Mouse (Mus musculus) forebrain, embryonic 11.5 days (tissue): ENCODE measurements around the gene Ank. TPM values are rescaled to one million over a fixed set of nuclear protein-coding genes. Genes with fewer than 3 reads are reported as not detected.

ENCODE experiments used
- ATAC-seq: fragments of 200-750 bp; cut with Nextera tagmentation; replicated peaks from 2 replicates; pipeline ENCODE4 v1.8.0; 2017; ENCODE audit warnings: moderate TSS enrichment; ENCODE audit not compliant: low FRiP score
- DNase-seq: peaks from one replicate; pipeline ENCODE4 v3.0.0-alpha.2; 2017; ENCODE audit warnings: low spot score
- H3K27ac ChIP-seq: fragments of 300-500 bp; sonication (generic); 2 replicates; pipeline ENCODE4 v1.5.1; 2014; ENCODE audit warnings: low read depth, low read length
- H3K27me3 ChIP-seq: fragments of 300-500 bp; sonication (generic); 2 replicates; pipeline ENCODE4 v1.6.1; 2014; ENCODE audit warnings: mild to moderate bottlenecking, low read length, mixed read lengths; ENCODE audit not compliant: control insufficient read depth, insufficient read depth
- H3K36me3 ChIP-seq: fragments of 300-500 bp; sonication (generic); 2 replicates; pipeline ENCODE4 v1.6.1; 2014; ENCODE audit warnings: mild to moderate bottlenecking, low read length, moderate library complexity, mixed read lengths; ENCODE audit not compliant: control insufficient read depth, insufficient read depth
- H3K4me1 ChIP-seq: fragments of 300-500 bp; sonication (generic); replicated peaks from 2 replicates; pipeline ENCODE4 v1.6.1; 2014; ENCODE audit warnings: low read length, mixed read lengths; ENCODE audit not compliant: control insufficient read depth, insufficient read depth
- H3K4me2 ChIP-seq: fragments of 300-500 bp; sonication (generic); 2 replicates; pipeline ENCODE4 v1.6.1; 2014; ENCODE audit warnings: low read depth, mild to moderate bottlenecking, low read length, moderate library complexity, mixed read lengths; ENCODE audit not compliant: severe bottlenecking
- H3K4me3 ChIP-seq: fragments of 300-500 bp; sonication (generic); 2 replicates; pipeline ENCODE4 v1.5.1; 2014; ENCODE audit warnings: low read depth, low read length
- H3K9ac ChIP-seq: fragments of 300-500 bp; sonication (generic); 2 replicates; pipeline ENCODE4 v1.6.1; 2014; ENCODE audit warnings: low read length
- H3K9me3 ChIP-seq: fragments of 300-500 bp; sonication (generic); 2 replicates; pipeline ENCODE4 v1.6.1; 2016; ENCODE audit warnings: low read length, mixed read lengths; ENCODE audit not compliant: control insufficient read depth
- WGBS: fragments of 180-500 bp; shearing (Covaris S2); extraction: QIAGEN DNeasy Blood & Tissue Kit; methylation state at CpG from one replicate; pipeline ENCODE4 v1.1.7; 2014; 5-methylcytosine and 5-hydroxymethylcytosine counted together
- polyA plus RNA-seq: library from polyadenylated mRNA; unstranded; fragments of >200 nt; fragmentation: Nextera tagmentation; extraction: Ambion mirVana; gene quantifications from 2 replicates; pipeline ENCODE4 v1.2.1, GENCODE M21; 2014

The Ank gene
- polyA plus RNA-seq, 1 experiment from 2014 or later: 6.8 TPM

DNA sequence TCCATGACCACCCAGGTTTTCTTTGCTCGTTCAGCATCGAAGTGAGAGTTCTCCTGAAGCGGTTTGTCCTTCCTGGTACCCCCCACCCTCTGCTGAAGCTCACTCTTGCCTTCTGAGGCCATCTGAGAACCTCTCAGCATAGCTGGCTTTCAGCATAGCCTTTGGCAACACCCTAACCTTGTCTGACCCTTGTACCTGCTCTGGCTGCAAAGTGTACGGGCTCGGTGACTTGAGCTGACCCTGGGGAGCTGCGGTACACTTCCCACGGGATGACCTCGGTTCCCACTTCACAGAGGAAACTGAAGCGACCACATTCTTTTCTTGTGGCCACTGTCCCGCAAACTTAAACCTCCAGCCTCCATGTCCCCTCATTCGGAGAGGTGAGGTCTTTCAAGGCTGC, 93.8 kb downstream of the Ank start:
- 84% methylated on average over 11 of the region's 11 CpGs for WGBS
- no peaks in the 10 kb centered on the region for H3K9me3 ChIP-seq
- H3K4me3 ChIP-seq: no peak overlapping the region
- DNase-seq: no peak
- H3K4me2 ChIP-seq: no peak overlapping the region
- ATAC-seq: no peak
- H3K4me1 ChIP-seq: peaks cover 7% of the 10 kb centered on the region; the same call in 1 of the 2 replicates
- H3K27me3 ChIP-seq: no peaks in the 10 kb centered on the region
- H3K36me3 ChIP-seq: no peaks in the 10 kb centered on the region
- H3K9ac ChIP-seq: no peak overlapping the region
- no peak overlapping the region for H3K27ac ChIP-seq

DNA sequence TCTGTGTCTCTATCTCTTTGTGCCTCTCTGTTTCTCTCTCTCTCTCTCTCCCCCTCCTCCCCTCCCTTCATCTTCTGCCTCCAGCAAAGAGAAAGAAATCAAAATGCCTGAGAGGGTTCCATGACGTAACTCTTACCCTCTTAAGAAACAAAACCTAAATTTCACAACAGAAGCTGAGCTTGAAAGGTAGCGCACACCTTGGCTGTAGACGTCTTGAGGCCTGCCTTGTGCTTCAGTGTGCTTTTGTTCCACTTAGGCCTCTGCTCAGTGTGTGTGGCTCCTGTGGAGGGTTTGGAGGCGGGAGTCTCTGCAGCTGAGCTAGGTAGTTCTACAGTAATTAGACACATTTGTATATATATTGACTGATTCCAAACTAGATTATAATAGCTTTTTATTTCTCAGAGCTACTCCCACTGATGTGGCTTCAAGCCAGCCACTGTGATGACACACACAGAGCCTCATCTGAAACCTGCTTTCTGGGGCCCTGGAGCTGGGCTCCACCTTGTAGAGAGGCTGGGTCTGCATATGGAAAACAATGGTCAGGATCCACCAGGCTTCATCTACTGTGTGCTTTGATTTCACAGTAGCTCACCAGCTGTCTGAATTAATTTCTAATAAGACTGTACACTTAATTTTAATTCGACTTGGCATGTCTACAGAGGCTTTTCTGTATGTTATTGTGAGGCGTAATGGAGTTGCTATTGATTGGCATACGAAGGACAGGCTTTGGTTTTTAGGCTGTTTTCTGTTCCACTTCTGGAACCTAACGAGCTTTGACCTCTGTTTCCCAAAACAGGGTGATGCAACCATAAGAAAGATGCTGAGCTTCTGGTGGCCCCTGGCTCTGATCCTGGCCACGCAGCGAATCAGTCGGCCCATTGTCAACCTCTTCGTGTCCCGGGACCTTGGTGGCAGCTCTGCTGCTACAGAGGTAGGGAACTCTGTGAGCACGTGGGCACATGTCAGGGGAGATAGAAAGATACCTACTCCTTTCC, 97.9 kb downstream of the Ank start:
- no peaks in the 10 kb centered on the region for H3K36me3 ChIP-seq
- H3K4me1 ChIP-seq: no peaks in the 10 kb centered on the region
- H3K4me3 ChIP-seq: no peak overlapping the region
- DNase-seq: no peak
- no peak overlapping the region for H3K27ac ChIP-seq
- H3K9ac ChIP-seq: no peak overlapping the region
- no peaks in the 10 kb centered on the region for H3K27me3 ChIP-seq
- no peak for ATAC-seq
- no peak overlapping the region for H3K4me2 ChIP-seq
- 83% methylated on average over 14 of the region's 14 CpGs for WGBS
- no peaks in the 10 kb centered on the region for H3K9me3 ChIP-seq

DNA sequence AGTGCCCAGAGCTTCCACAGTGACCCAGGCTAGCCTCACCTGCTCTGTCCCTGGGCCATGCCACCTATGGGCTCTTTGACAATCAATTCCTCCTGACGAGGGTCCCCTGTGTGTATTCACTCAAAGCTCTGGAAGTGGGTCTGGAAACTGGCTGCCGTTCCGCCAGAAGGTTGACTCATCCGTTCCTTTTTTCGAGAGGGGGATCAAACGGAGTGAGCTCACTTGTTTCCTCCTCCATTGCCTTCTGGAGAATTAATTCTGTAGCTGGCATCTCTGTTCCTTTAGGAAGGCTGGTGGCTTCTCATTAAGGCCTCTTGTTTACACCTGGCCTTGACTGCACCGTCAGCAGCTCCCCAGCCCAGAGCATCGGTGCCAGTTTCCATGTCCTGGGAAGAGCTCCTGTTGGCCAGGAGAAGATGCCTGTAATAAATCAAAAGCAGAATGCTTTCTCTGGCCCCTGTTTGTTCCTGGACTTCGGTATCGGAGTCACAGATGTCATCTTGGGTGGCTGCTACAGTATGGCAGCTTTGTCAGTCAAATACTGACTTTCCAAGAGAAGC, 99.2 kb downstream of the Ank start:
- Histone ChIP-seq H3K27me3 (no peaks in the 10 kb centered on the region), H3K4me1 (no peaks in the 10 kb centered on the region), H3K9me3 (no peaks in the 10 kb centered on the region), H3K4me3 (no peak overlapping the region), H3K36me3 (no peaks in the 10 kb centered on the region), H3K4me2 (no peak overlapping the region), H3K9ac (no peak overlapping the region), H3K27ac (no peak overlapping the region)
- no peak for ATAC-seq
- no peak for DNase-seq
- 90% methylated on average over 10 of the region's 10 CpGs for WGBS

DNA sequence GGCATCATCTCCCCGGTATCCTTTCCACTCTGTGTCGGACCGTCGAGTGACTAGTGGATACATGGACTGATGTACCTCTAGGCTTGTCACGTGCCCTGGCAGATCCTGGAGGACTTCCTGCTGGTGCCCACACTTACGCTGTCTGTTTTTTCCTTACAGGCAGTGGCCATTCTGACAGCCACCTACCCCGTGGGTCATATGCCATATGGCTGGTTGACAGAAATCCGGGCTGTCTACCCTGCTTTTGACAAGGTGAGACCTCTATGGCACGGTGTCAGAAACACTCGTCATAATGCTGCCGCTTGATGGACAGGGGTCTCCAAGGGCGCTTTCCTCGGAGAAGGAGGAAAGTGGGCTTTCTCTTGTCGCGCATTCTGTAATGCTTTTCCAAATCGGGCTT, 100.9 kb downstream of the Ank start:
- Histone ChIP-seq H3K4me3 (no peak overlapping the region), H3K9me3 (no peaks in the 10 kb centered on the region), H3K36me3 (no peaks in the 10 kb centered on the region), H3K27me3 (no peaks in the 10 kb centered on the region), H3K9ac (no peak overlapping the region), H3K27ac (no peak overlapping the region), H3K4me2 (no peak overlapping the region), H3K4me1 (no peaks in the 10 kb centered on the region)
- WGBS: 91% methylated on average over 16 of the region's 16 CpGs
- DNase-seq (no peak), ATAC-seq (no peak)

DNA sequence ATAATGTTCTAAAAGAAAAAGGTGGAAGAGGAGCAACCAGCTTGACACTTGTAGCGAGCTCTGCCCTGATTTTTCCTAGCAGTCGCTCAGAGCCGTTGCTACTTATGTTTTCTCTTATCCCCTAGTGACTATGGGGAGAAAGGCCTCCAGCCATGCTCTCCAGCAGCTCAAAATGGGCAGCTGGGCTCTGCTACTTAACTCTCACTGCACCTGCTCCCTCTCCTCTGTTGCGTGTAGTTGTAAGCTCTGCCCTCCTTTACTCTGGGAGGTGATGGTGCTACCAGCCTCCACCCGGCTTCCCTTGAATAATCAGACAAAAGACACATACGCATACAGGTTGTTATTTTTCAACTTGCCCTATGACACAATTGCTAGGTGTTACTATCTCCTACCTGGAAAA, 101.9 kb downstream of the Ank start:
- WGBS: 84% methylated on average over 6 of the region's 6 CpGs
- H3K4me1 ChIP-seq: no peaks in the 10 kb centered on the region
- no peak overlapping the region for H3K9ac ChIP-seq
- H3K9me3 ChIP-seq: no peaks in the 10 kb centered on the region
- H3K4me2 ChIP-seq: no peak overlapping the region
- H3K27me3 ChIP-seq: no peaks in the 10 kb centered on the region
- H3K4me3 ChIP-seq: no peak overlapping the region
- H3K36me3 ChIP-seq: no peaks in the 10 kb centered on the region
- DNase-seq (no peak), ATAC-seq (no peak)
- H3K27ac ChIP-seq: no peak overlapping the region

DNA sequence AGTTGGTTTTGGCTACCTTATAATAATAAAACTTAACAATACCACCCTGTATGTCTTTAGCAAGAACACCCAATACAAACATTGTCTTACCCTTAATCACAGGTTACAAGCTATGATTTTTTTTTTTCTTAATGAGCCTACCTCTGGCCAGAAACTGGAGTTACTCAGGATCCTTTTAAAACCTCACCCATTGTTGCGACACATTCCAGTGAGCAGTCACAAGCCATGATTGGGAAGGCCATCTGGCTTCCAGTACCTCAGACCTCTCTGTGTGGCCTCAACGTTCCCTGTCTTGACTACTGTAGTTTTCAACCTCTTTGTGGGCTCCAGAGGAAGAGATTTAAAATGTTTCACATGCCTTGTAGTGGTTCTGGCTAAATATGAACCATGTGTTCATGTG, 103.4 kb downstream of the Ank start:
- Histone ChIP-seq H3K27me3 (no peaks in the 10 kb centered on the region), H3K27ac (no peak overlapping the region), H3K9me3 (no peaks in the 10 kb centered on the region), H3K36me3 (no peaks in the 10 kb centered on the region), H3K9ac (no peak overlapping the region), H3K4me3 (no peak overlapping the region), H3K4me2 (no peak overlapping the region), H3K4me1 (no peaks in the 10 kb centered on the region)
- DNase-seq (no peak), ATAC-seq (no peak)
- 70% methylated on average over 2 of the region's 2 CpGs for WGBS

DNA sequence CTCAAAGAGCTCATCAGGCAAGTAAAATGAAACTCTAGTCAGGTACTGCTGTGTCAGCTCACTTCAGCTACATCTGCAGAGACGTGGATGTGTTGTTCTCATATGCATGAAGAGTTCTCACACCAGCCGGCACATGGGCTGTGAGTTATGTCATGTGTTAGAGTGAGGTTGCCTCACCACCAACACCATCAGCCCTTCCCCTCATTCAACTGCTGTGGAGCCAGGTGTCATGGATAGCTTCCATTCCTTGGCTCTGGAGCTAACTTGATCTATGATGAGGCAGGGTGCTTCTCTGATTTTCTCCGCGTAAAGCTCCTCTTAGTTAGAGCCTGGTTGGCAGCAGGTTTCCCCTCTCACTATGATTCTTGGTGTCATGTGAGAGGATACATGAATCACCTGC, 103.9 kb downstream of the Ank start:
- Histone ChIP-seq H3K9me3 (no peaks in the 10 kb centered on the region), H3K27me3 (no peaks in the 10 kb centered on the region), H3K4me1 (no peaks in the 10 kb centered on the region), H3K4me2 (no peak overlapping the region), H3K9ac (no peak overlapping the region), H3K27ac (no peak overlapping the region), H3K4me3 (no peak overlapping the region), H3K36me3 (no peaks in the 10 kb centered on the region)
- DNase-seq: no peak
- WGBS: 89% methylated on average over 4 of the region's 4 CpGs
- no peak for ATAC-seq

DNA sequence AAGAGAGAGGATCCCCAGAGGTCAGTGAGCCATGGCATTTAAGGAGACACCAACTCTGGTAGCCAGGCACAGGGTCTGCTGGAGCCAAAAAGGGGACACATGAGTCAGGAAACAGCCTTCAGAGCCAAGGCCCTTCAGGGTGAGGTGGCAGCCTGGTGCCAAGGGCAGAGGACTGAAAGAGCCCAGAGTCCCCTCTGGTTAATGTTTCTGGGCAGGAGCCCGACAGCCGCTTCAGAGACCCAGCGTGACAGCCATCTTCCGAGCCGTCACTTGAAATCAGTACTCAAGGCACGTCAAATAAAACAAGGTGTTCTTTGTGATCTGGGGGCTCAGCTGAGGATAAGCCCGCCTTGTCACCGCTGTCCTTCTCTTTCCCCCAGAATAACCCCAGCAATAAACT, 104.7 kb downstream of the Ank start:
- Histone ChIP-seq H3K9me3 (no peaks in the 10 kb centered on the region), H3K4me2 (no peak overlapping the region), H3K4me1 (no peaks in the 10 kb centered on the region), H3K27me3 (no peaks in the 10 kb centered on the region), H3K27ac (no peak overlapping the region), H3K4me3 (no peak overlapping the region), H3K9ac (no peak overlapping the region), H3K36me3 (no peaks in the 10 kb centered on the region)
- no peak for DNase-seq
- ATAC-seq: no peak
- WGBS: 87% methylated on average over 8 of the region's 8 CpGs
